Mouse (Mus musculus) v-Abl transformed pro-B cells (cell line): Measurements from ENCODE around the gene Slc5a3.

Source experiments
- in situ Hi-C, 2 experiments: fragments of 400-800 bp; cut with MboI; formaldehyde crosslinking; loops; one replicate each; pipeline ENCODE4 v1.15.1; 2025; ENCODE audit not compliant: unreplicated experiment in 2 of 2

Slc5a3 gene

GRCm38 (mm10) chr16:92057852-92058643 lies at the start of gene Slc5a3, which contains the start of the genes Mrps6 and Gm49711:
Slc5a3 (plus strand) TSS chr16:92058322.
Mrps6 (plus strand) TSS chr16:92058270.
Gm49711 (plus strand) TSS chr16:92058316.
- in situ Hi-C loops: loop anchor here in 1 of 2 experiments (25.0 kb wide), 1 partner anchor 346 kb away; no protein-coding TSS in a partner anchor

- in situ Hi-C loops: no loop called here
These were observed 48.5 kb upstream of the Slc5a3 start for GRCm38 (mm10) chr16:92009586-92009985.

GRCm38 (mm10) chr16:92016792-92017191 lies 41.3 kb upstream of the Slc5a3 start:
- in situ Hi-C loops: no loop called here

DNA sequence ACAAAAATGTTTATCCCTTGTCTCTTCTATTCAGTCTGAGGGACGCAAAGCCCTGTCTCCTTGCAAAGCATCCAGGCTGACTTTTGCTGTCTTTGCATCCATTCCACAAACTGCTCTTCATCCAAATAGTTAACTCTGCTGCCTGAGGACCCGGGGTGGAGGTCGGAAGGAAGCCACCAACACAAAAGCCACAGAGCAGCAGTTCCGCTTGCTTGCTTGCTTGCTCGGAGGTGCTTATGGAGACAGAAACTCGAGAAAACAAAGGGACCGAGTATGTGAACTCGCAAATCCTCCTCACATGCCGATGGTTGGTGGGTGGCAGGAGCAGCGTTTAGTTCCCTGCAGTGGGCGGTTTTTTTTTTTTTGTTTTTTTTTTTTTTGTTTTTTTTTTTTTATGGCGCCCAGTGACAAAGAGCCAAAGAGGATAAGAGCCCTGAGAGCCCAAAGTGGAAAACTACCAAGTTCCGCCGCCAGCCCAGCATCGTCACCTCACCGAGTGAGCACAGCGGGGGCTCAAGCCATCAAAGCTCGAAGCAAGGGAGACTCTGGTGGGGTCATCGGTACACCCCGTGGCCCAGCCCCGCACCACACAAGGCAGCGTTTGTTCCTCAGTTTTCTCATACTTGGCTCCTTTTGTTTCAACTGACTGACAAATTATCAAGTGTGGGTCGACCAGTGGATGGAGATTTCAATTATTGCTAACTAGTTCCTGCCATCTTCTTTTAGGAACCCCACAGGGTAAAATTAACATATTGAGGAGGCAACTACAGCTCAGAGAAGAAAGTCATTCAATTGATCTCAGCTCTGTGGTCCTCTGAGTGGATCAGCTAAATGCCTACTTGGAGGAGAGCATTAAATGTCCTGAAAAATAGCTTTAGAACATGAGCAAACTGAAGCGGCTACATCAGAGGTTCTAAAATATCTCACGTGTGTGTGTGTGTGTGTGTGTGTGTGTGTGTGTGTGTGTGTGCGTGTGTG lies 38.7 kb upstream of the Slc5a3 start:
- in situ Hi-C loops: no loop called here

DNA sequence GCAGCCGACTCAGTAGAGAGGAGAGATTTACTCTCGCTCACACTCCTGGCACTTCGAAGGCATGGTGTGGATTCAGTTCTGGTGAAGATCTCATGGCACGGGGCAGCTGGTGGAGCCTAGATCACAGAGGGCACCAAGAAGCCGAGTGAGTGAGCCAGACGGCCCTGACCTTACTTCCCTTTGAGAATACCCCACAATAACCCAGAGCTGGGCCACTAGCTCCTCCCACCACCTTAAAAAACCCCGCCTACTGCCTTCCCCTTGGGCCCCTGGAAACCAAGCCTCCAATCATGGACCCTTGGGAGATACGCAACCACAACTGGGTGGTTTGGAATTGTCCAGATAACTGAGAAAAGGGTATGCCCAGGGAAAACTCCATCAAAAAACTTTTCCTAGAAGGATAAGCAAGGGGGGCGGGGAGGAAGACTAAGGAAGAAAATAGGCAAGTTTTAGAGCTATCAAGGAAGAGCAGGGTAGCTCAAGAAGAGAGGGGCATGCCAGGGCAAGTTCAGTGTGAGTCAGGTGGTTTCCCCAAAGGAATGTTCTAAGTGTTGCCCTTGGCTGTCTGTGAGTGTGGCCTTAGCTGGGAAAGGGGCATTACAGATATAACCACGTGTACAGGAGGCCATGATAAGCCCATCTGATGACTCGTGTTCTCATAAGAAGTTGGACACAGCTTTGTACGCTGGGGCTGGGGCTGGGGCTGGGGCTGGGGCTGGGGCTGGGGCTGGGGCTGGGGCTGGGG lies 36.3 kb upstream of the Slc5a3 start:
- in situ Hi-C loops: no loop called here

- in situ Hi-C loops: no loop called here
These were observed 35.4 kb upstream of the Slc5a3 start for GRCm38 (mm10) chr16:92022494-92023283.

DNA sequence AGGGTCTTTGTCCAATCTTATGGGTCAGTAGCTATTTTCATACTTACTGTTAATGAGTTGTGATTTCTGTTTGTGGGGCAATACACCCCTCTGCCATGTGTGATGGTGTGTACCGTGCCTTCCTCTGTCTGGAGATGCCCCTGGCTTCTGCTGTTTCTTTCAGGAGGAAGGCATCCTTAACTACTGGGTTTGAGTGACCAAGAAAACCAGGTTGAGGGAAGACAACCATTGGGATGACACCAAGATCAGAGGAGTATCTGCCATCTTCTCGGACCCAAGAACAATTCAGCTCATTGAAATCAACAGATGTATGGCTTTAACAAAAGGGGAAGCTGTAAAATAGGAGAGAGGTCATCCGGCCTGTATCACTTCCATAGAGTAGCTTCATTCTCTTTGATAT lies 24.8 kb upstream of the Slc5a3 start:
- in situ Hi-C loops: no loop called here

GRCm38 (mm10) chr16:92034676-92035075 lies 23.4 kb upstream of the Slc5a3 start:
- in situ Hi-C loops: no loop called here

- in situ Hi-C loops: no loop called here
These were observed 21.4 kb upstream of the Slc5a3 start for GRCm38 (mm10) chr16:92036701-92037100.

- in situ Hi-C loops: no loop called here
These were observed 20.1 kb upstream of the Slc5a3 start for GRCm38 (mm10) chr16:92037891-92038607.

DNA sequence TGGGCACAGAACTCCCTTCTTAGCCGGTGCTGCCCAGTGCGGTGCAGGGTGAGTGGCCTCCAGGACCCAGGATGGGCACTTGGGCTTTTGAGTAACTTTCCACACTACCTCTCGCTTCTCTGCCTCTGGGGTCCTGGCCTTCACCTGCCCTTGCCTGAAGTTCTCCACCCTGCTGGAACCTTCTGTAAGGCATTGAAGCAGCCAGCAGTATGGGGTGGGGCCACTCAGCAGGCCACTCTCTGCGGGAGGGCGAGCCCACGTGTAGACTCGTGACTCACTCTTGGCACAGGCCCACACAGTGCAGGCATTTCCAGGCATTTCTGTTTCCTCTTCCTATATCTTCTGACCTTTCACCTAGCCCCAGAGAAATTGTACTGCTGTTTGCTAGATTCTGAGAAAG lies 18.7 kb upstream of the Slc5a3 start:
- in situ Hi-C loops: no loop called here

DNA sequence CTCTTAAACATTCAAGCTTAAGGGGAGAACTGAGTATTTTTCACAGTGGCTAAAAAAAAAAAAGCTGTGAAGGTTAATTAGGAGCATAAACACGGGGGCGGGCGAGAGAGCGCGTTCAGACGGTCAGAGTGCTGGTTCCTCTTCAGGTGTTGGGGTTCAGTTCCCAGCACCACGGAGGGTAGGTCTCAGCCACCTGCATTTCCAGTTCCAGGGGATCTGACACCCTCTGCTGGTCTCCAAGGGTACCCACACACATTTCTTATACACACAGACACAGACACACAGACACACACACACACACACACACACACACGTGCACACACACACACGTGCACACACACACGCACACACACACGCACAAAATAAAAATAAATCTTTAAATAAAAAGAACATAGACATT lies 18.2 kb upstream of the Slc5a3 start:
- in situ Hi-C loops: no loop called here

DNA sequence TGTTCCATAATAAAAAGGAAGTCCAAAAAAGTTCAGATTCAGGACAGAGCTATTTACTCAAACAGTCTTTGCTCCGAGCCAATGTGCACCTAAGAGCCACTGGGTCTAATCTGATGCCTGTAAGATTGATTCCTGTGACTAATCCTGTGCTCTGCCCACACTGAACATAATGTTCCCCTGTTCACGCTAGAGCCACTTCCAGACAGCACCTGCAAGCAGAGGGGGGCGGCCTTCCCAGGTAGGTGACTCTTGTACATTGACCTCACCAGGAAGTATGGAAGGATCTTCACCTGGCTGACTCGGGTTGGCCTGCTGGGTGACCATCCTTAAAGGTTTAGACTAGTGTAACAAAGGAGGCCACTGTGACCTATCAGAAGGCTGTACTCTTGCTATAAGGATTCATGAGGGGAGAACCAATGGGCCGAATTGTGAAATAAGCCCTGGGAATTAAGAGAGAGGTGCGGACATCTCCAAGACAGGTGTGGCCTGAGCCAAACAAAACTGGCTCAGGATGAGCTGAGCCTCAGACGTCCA lies 6.3 kb upstream of the Slc5a3 start:
- in situ Hi-C loops: loop anchor here in 1 of 2 experiments (25.0 kb wide), 1 partner anchor 340 kb away; no protein-coding TSS in a partner anchor

- in situ Hi-C loops: loop anchor here in 1 of 2 experiments (25.0 kb wide), 1 partner anchor 340 kb away; no protein-coding TSS in a partner anchor
These were observed 5.6 kb upstream of the Slc5a3 start for GRCm38 (mm10) chr16:92052569-92052968.

DNA sequence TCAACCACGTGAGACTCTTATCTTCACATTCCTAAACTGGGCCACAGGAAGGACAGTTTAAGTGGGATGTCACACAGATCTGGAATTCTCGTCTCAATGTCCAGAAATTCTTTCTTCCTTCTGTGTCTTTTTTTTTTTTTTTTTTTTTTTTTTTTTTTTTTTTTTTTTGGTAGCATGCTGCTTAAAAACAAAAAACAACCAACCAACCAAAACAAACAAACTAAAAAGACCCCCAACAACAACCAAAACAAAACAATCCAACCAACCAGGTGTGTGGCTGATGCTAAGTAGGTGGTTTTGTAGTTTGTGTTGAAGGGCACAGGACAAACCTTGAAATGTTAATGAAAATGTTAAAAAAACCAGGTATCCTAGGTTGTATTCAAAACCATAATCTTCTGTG lies 1.4 kb upstream of the Slc5a3 start:
- in situ Hi-C loops: loop anchor here in 1 of 2 experiments (25.0 kb wide), 1 partner anchor 344 kb away; no protein-coding TSS in a partner anchor

- in situ Hi-C loops: loop anchor here in 1 of 2 experiments (25.0 kb wide), 1 partner anchor 345 kb away; no protein-coding TSS in a partner anchor
These were observed 668 bp upstream of the Slc5a3 start for GRCm38 (mm10) chr16:92057456-92057851.

- in situ Hi-C loops: loop anchor here in 1 of 2 experiments (25.0 kb wide), 1 partner anchor 347 kb away; no protein-coding TSS in a partner anchor
These were observed 810 bp downstream of the Slc5a3 start for GRCm38 (mm10) chr16:92058644-92059620.
